Mouse (Mus musculus) C2C12 (cell line): ENCODE measurements around the gene Nat8f2.

Experiments used
- CEBPB ChIP-seq: IDR thresholded peaks from one replicate; pipeline ENCODE4 v1.6.1; 2011; ENCODE audit warnings: low read depth, mild to moderate bottlenecking, control low read depth, moderate library complexity
- CTCF ChIP-seq: IDR thresholded peaks from one replicate; pipeline ENCODE4 v1.5.1; 2011; ENCODE audit not compliant: control insufficient read depth, insufficient read depth, insufficient read length
- MAX ChIP-seq: IDR thresholded peaks from one replicate; pipeline ENCODE4 v1.6.1; 2011; ENCODE audit warnings: mild to moderate bottlenecking, control low read depth
- MYOD1 ChIP-seq: IDR thresholded peaks from one replicate; pipeline ENCODE4 v1.6.1; 2011; ENCODE audit warnings: low read depth; ENCODE audit not compliant: control insufficient read depth, insufficient read length
- MYOG ChIP-seq: IDR thresholded peaks from one replicate; pipeline ENCODE4 v1.6.1; 2011; ENCODE audit not compliant: control insufficient read depth, insufficient read length; ENCODE audit errors: extremely low read depth
- USF1 ChIP-seq: IDR thresholded peaks from one replicate; pipeline ENCODE4 v1.6.1; 2011; ENCODE audit warnings: low read depth, mild to moderate bottlenecking, control low read depth, moderate library complexity

DNA sequence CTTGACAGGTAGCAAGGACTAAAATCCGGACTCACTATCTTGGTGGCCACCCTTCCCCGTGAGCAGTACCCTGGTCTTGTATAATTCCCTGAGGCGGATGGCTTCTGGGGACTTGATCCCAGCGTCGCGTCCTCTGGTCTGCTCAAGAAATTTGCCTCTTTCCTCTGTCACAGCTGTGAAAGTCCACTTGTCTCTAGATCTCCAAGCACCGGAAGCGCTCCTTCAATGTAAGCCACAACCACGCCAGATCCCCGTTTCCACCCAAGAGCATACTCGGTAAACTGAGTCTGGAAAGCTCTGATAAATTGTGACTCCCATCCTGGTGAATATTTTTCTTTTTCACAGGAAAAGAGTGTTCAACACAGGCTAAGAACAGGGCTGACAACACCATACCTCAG lies 46.2 kb upstream of the Nat8f2 start:
- TF ChIP-seq USF1 (no peak), CTCF (no peak), CEBPB (no peak), MYOD1 (no peak), MYOG (no peak), MAX (no peak)
